Mouse (Mus musculus): ENCODE measurements around the gene AC131692.1.

DNA sequence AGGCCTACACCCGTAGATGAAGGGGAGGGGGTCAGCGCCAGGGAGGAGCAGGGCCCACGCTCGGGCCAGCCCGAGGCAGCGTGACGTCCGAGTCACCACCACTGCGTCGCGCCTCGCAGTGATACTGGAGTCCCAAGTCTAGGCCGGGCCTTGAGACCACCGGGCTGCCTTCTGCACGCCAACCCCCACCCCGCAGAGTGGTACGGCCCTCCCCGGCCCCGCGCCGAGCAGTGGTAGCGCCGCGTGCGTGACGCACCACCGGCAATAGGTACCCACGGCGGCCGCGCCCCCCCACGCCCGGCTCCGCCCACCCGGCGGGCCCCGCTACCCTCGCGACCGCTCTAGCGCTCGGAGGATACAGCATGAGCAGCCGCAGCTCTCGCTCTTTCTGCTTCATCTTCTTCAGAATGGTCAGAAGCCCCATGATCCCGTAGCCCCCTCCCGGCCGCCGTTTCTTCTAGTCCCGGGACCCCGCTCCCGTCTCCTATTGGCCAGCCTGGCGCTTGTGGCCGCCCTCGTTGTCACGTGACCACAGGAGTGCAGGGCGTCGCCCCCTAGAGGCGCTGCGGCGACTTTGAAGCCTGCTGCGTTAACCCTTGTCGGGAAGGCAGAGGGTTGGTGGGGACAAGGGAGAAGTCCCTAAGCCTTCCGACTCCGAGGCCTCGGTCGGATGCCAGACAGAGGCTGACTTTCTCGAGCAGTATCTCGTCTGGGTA lies 46.6 kb downstream of the AC131692.1 start, which contains the start of gene Batf2:
- TF ChIP-seq GATA1 (IDR thresholded peaks at IDR 0.05; ENCODE audit: borderline replicate concordance, low read length) (no peak), FLI1 (IDR thresholded peaks at IDR 0.05; ENCODE audit: low read length) (no peak)
